Comparison of ENCODE assay signal across 31 mouse cellular contexts in the genomic region with DNA sequence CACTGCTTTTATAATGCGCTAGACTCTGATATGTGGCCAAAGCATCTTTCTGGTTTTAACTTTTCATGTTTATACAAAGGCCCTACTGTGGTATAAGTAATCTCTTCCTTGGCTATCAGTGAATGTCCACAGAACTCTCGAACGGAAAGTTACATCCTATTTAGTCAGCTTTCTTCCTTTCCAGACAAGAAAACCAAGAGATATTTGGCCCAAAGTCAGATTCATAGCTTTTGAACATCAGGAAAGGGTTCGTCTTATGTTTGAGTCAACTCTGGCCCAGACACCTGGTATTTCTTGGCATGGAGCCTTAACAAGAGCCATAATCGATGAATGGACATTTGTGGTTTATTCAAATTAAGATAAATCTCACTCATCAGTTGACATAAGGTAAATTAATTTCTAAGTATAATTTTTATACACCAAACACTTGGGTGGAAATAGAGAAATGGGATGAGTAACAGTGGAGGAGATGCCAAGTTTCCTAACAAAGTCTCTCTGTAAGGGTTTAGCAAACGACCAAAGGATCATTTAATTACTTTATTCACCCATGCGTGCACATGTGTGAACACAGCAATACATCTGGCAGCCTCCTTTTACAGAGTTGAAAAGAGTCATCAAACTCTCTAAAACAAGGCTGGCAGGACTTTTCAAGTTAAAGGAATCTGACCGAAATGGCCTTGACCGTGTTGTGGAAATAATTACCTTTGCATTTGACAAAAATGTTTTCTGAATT.
A peak's percentile ranks its signal among the peaks of the same experiment; 100 is the strongest.
DNase-seq lines count a peak whose midpoint lies in the region; ATAC-seq and TF ChIP-seq lines count a peak whose summit lies in the region.
"Had no signal": no experiment of that assay in that cellular context is flagged by ENCODE, and none has a peak within 500 bp of the region (broad histone marks: within the 10 kb centered on the region; RNA-seq: fewer than 3 reads in every experiment).

No protein-coding gene starts in this region.

- no peak overlapping the region for H3K9ac ChIP-seq in forebrain, embryonic 12.5 days
- H3K9ac ChIP-seq in forebrain, embryonic 13.5 days = no peak overlapping the region
- H3K9ac ChIP-seq in liver, adult 2 months (ENCODE audit: low read depth, low read length) = no peak overlapping the region
- no peak overlapping the region for H3K9ac ChIP-seq in liver, embryonic 12.5 days
- H3K9ac ChIP-seq: embryonic facial prominence, embryonic 15.5 days; hindbrain, embryonic 13.5 days; liver, postnatal 0 days; neural tube, embryonic 12.5 days had no signal

- peak; percentile 46; the same call in 1 of the 2 replicates for ATAC-seq in forebrain, embryonic 12.5 days (ENCODE audit: low FRiP score)
- no peak for ATAC-seq in forebrain, embryonic 13.5 days
- ATAC-seq in liver, embryonic 12.5 days = no peak
- ATAC-seq: inflammation-experienced regulatory T-cells, adult 6 months; liver, postnatal 0 days had no signal

- no peak for TF ChIP-seq CTCF in liver, adult 2 months (IDR thresholded peaks at IDR 0.05; ENCODE audit: low read depth, low read length)

- DNase-seq in liver, adult 2 months (ENCODE audit: extremely low read depth, low read depth, low spot score) = peak; percentile 10
- peak; percentile 67 for DNase-seq in NIH3T3 (ENCODE audit: low read depth)
- peak; percentile 74 for DNase-seq in retina, embryonic 14.5 days (ENCODE audit: low spot score)
- DNase-seq in adrenal gland, adult (ENCODE audit: inconsistent age in 2 of 2, low spot score in 1 of 2) = no peak
- no peak for DNase-seq in adrenal gland, adult 2 months
- DNase-seq: adrenal gland, postnatal 36 days; B cell, adult 2 months; cerebellum, adult 11-12 months; cerebellum, postnatal 14 days; gastrocnemius, postnatal 10 days; heart, postnatal 10 days; kidney, adult 18-20 months; kidney, postnatal 4 days; layer of hippocampus, adult 9-11 months; liver; liver, postnatal 0 days; lung, postnatal 10 days; right cerebral cortex, postnatal 4 days; thymus, adult 2 months had no signal

- TF ChIP-seq POLR2A in liver, adult 2 months (IDR thresholded peaks at IDR 0.05; ENCODE audit: extremely low read depth, insufficient read depth, low read length) = no peak

- no peak overlapping the region for H3K4me3 ChIP-seq in forebrain, embryonic 12.5 days (replicated peaks)
- H3K4me3 ChIP-seq in forebrain, embryonic 13.5 days = no peak overlapping the region
- H3K4me3 ChIP-seq in liver, adult 2 months (ENCODE audit: insufficient read depth, low read depth, low read length) = no peak overlapping the region
- H3K4me3 ChIP-seq in liver, embryonic 12.5 days = no peak overlapping the region
- H3K4me3 ChIP-seq: embryonic facial prominence, embryonic 15.5 days; forebrain, embryonic 10.5 days; hindbrain, embryonic 13.5 days; neural tube, embryonic 12.5 days had no signal

- no peak overlapping the region for H3K4me2 ChIP-seq in forebrain, embryonic 12.5 days
- H3K4me2 ChIP-seq in forebrain, embryonic 13.5 days = no peak overlapping the region
- H3K4me2 ChIP-seq in liver, embryonic 12.5 days = no peak overlapping the region
- H3K4me2 ChIP-seq: embryonic facial prominence, embryonic 15.5 days; heart, embryonic 11.5 days; hindbrain, embryonic 13.5 days; midbrain, embryonic 11.5 days; neural tube, embryonic 12.5 days had no signal

- H3K4me1 ChIP-seq in forebrain, embryonic 12.5 days = peaks cover 8% of the 10 kb centered on the region
- H3K4me1 ChIP-seq in forebrain, embryonic 13.5 days = peaks cover 7% of the 10 kb centered on the region; the same call in 1 of the 2 replicates
- H3K4me1 ChIP-seq in liver, adult 2 months (ENCODE audit: control insufficient read depth, insufficient read depth, low read length) = peaks cover 7% of the 10 kb centered on the region
- no peaks in the 10 kb centered on the region for H3K4me1 ChIP-seq in liver, embryonic 12.5 days
- H3K4me1 ChIP-seq: neural tube, embryonic 12.5 days had no signal

- H3K79me2 ChIP-seq in liver, adult 2 months (ENCODE audit: control insufficient read depth, insufficient read depth, low read length) = no peaks in the 10 kb centered on the region

- H3K27me3 ChIP-seq in forebrain, embryonic 12.5 days = peaks cover 11% of the 10 kb centered on the region; the same call in 1 of the 2 replicates
- peaks cover 3% of the 10 kb centered on the region; the same call in 1 of the 2 replicates for H3K27me3 ChIP-seq in forebrain, embryonic 13.5 days
- no peaks in the 10 kb centered on the region for H3K27me3 ChIP-seq in liver, adult 2 months (ENCODE audit: control insufficient read depth, insufficient read depth, low read length)
- H3K27me3 ChIP-seq in liver, embryonic 12.5 days (replicated peaks) = no peaks in the 10 kb centered on the region
- H3K27me3 ChIP-seq: CH12.LX; embryonic facial prominence, embryonic 15.5 days; hindbrain, embryonic 13.5 days; neural tube, embryonic 12.5 days had no signal

- no peaks in the 10 kb centered on the region for H3K36me3 ChIP-seq in forebrain, embryonic 12.5 days (replicated peaks)
- H3K36me3 ChIP-seq in forebrain, embryonic 13.5 days (ENCODE audit: poor library complexity, severe bottlenecking) = no peaks in the 10 kb centered on the region
- H3K36me3 ChIP-seq in liver, adult 2 months (ENCODE audit: control insufficient read depth, insufficient read depth, low read length) = no peaks in the 10 kb centered on the region
- no peaks in the 10 kb centered on the region for H3K36me3 ChIP-seq in liver, embryonic 12.5 days
- H3K36me3 ChIP-seq: embryonic facial prominence, embryonic 15.5 days; forebrain, embryonic 10.5 days; G1E; hindbrain, embryonic 13.5 days; neural tube, embryonic 12.5 days had no signal

- H3K9me3 ChIP-seq in forebrain, embryonic 12.5 days = no peaks in the 10 kb centered on the region
- H3K9me3 ChIP-seq in forebrain, embryonic 13.5 days (replicated peaks) = no peaks in the 10 kb centered on the region
- no peaks in the 10 kb centered on the region for H3K9me3 ChIP-seq in liver, embryonic 12.5 days (replicated peaks)
- H3K9me3 ChIP-seq: embryonic facial prominence, embryonic 15.5 days; forebrain, embryonic 10.5 days; G1E; hindbrain, embryonic 13.5 days; neural tube, embryonic 12.5 days had no signal

- no peak overlapping the region for H3K27ac ChIP-seq in forebrain, embryonic 12.5 days
- no peak overlapping the region for H3K27ac ChIP-seq in forebrain, embryonic 13.5 days
- H3K27ac ChIP-seq in liver, adult 2 months (replicated peaks; ENCODE audit: insufficient read depth, low read depth, low read length) = no peak overlapping the region
- H3K27ac ChIP-seq in liver, embryonic 12.5 days = no peak overlapping the region
- H3K27ac ChIP-seq: embryonic facial prominence, embryonic 15.5 days; forebrain, embryonic 10.5 days; hindbrain, embryonic 13.5 days; neural tube, embryonic 12.5 days had no signal

- 49% methylated on average over 9 of the region's 9 CpGs for WGBS in forebrain, embryonic 12.5 days
- 41% methylated on average over 9 of the region's 9 CpGs for WGBS in forebrain, embryonic 13.5 days
- WGBS in liver, adult 2 months = 81% methylated on average over 9 of the region's 9 CpGs
- WGBS in liver, embryonic 12.5 days (ENCODE audit: insufficient replicate concordance) = 63% methylated on average over 9 of the region's 9 CpGs

Comparison
In these comparisons a context has a peak if more than half of its experiments do, and no peak if none do; other contexts are left out.
1. DNase-seq: peak in liver, adult 2 months (single experiment), NIH3T3 (single experiment) and retina, embryonic 14.5 days (single experiment); none in adrenal gland, adult (0 of 2) and adrenal gland, adult 2 months (single experiment).